Mouse (Mus musculus): Measurements from ENCODE around the gene Chodl. TPM values are rescaled to one million over a fixed set of nuclear protein-coding genes. Genes with fewer than 3 reads are reported as not detected.
A peak's percentile ranks its signal among the peaks of the same experiment; 100 is the strongest.

The Chodl gene
- total RNA-seq (2021), result 10 to 100 TPM in 1 of 2 experiments, 1 to 10 TPM in 1; 5.4 to 11.4 TPM
- long read RNA-seq, experiment 1, transcript Chodl-201 (6 exons, 2,535 nt), result major isoform, 15 of 32 reads
- long read RNA-seq, experiment 1, partial matches to known transcripts, result 0 of 32 reads
- long read RNA-seq, experiment 1, other reads (novel, unspliced or antisense), result 16 of 32 reads
- long read RNA-seq, experiment 2, transcript Chodl-201 (6 exons, 2,535 nt), result major isoform, 14 of 21 reads
- long read RNA-seq, experiment 2, partial matches to known transcripts, result 0 of 21 reads
- long read RNA-seq, experiment 2, other reads (novel, unspliced or antisense), result 5 of 21 reads

GRCm38 (mm10) chr16:78930382-78931286, at the start of gene Chodl:
Gene Chodl, plus strand, starts transcription at chr16:78930948.
- intact Hi-C loops (cut with DNase I), result no loop called here
- Histone ChIP-seq H3K27ac (peak within 1 kb of the TSS; percentile 53), H3K4me3 (peak within 1 kb of the TSS; percentile 69)
- peak; percentile 37 for DNase-seq
- no peak for TF ChIP-seq CTCF (IDR thresholded peaks at IDR 0.05)

- TF ChIP-seq CTCF (IDR thresholded peaks at IDR 0.05), result no peak
- Histone ChIP-seq H3K27ac (no peak overlapping the region), H3K4me3 (no peak overlapping the region)
- DNase-seq, result no peak
- intact Hi-C loops (cut with DNase I), result no loop called here
These were observed 8.1 kb upstream of the Chodl start for GRCm38 (mm10) chr16:78922644-78923043.

- peak overlapping the region; percentile 69 for H3K4me3 ChIP-seq
- intact Hi-C loops (cut with DNase I), result no loop called here
- peak overlapping the region; percentile 53 for H3K27ac ChIP-seq
These were observed 708 bp downstream of the Chodl start for GRCm38 (mm10) chr16:78931287-78932025.

GRCm38 (mm10) chr16:78934298-78934697, 3.5 kb downstream of the Chodl start:
- Histone ChIP-seq H3K27ac (no peak overlapping the region), H3K4me3 (no peak overlapping the region; the same call in 1 of the 2 replicates)
- DNase-seq, result no peak
- intact Hi-C loops (cut with DNase I), result no loop called here
- TF ChIP-seq CTCF (IDR thresholded peaks at IDR 0.05), result no peak

More at GRCm38 (mm10) chr16:78931287-78932025, 708 bp downstream of the Chodl start:
- TF ChIP-seq CTCF (IDR thresholded peaks at IDR 0.05), result no peak
- peak; percentile 23 for DNase-seq

GRCm38 (mm10) chr16:78937755-78938154, 7.0 kb downstream of the Chodl start:
- Histone ChIP-seq H3K4me3 (no peak overlapping the region), H3K27ac (no peak overlapping the region)
- intact Hi-C loops (cut with DNase I), result no loop called here
- TF ChIP-seq CTCF (IDR thresholded peaks at IDR 0.05), result no peak
- peak; percentile 12 for DNase-seq

GRCm38 (mm10) chr16:78950359-78950758, 19.6 kb downstream of the Chodl start:
- TF ChIP-seq CTCF (IDR thresholded peaks at IDR 0.05), result peak; percentile 49
- intact Hi-C loops (cut with DNase I), result loop anchor here (5.0 kb wide), 1 partner anchor 313 kb away; no protein-coding TSS in a partner anchor
- no peak overlapping the region for H3K4me3 ChIP-seq

GRCm38 (mm10) chr16:78957434-78957833, 26.7 kb downstream of the Chodl start:
- H3K4me3 ChIP-seq, result no peak overlapping the region
- intact Hi-C loops (cut with DNase I), result no loop called here
- no peak for TF ChIP-seq CTCF (IDR thresholded peaks at IDR 0.05)
- DNase-seq, result no peak
- no peak overlapping the region for H3K27ac ChIP-seq

More at GRCm38 (mm10) chr16:78950359-78950758, 19.6 kb downstream of the Chodl start:
- no peak for DNase-seq
- H3K27ac ChIP-seq, result no peak overlapping the region

- peak; percentile 72 for TF ChIP-seq CTCF (IDR thresholded peaks at IDR 0.05)
- DNase-seq, result no peak
- no peak overlapping the region for H3K27ac ChIP-seq
- no peak overlapping the region for H3K4me3 ChIP-seq
- intact Hi-C loops (cut with DNase I), result loop anchor here (1.0 to 10.0 kb wide), 2 partner anchors 89 to 514 kb away; no protein-coding TSS in a partner anchor
These were observed 38.5 kb downstream of the Chodl start for GRCm38 (mm10) chr16:78969091-78969731.

GRCm38 (mm10) chr16:78974099-78974498, 43.4 kb downstream of the Chodl start:
- intact Hi-C loops (cut with DNase I), result no loop called here
- no peak for TF ChIP-seq CTCF (IDR thresholded peaks at IDR 0.05)
- H3K27ac ChIP-seq, result no peak overlapping the region
- DNase-seq, result no peak
- no peak overlapping the region for H3K4me3 ChIP-seq

GRCm38 (mm10) chr16:78976384-78976783, 45.6 kb downstream of the Chodl start:
- intact Hi-C loops (cut with DNase I), result no loop called here
- no peak for DNase-seq
- H3K4me3 ChIP-seq, result no peak overlapping the region
- no peak for TF ChIP-seq CTCF (IDR thresholded peaks at IDR 0.05)
- H3K27ac ChIP-seq, result no peak overlapping the region

Other genes with a start within 250 kb of the Chodl start
- not detected for gene Tmprss15, start 160.1 kb downstream of the Chodl start, total RNA-seq (2021)